Mouse (Mus musculus) hindbrain, embryonic 15.5 days (tissue): Measurements from ENCODE around the gene Arap1. TPM values are rescaled to one million over a fixed set of nuclear protein-coding genes. Genes with fewer than 3 reads are reported as not detected.

ENCODE experiments used
- ATAC-seq: fragments of 200-750 bp; cut with Nextera tagmentation; 2 replicates; pipeline ENCODE4 v1.8.0; 2017; ENCODE audit warnings: low read depth, moderate number of reproducible peaks, moderate TSS enrichment; ENCODE audit not compliant: low FRiP score
- H3K27ac ChIP-seq: fragments of 300-500 bp; sonication (generic); replicated peaks from 2 replicates; pipeline ENCODE4 v1.5.1; 2015; ENCODE audit warnings: mild to moderate bottlenecking, inconsistent platforms
- H3K27me3 ChIP-seq: fragments of 300-500 bp; sonication (generic); 2 replicates; pipeline ENCODE4 v1.6.1; 2015; ENCODE audit warnings: control low read depth, inconsistent platforms
- H3K36me3 ChIP-seq: fragments of 300-500 bp; sonication (generic); 2 replicates; pipeline ENCODE4 v1.6.1; 2015; ENCODE audit warnings: control low read depth, inconsistent platforms
- H3K4me1 ChIP-seq: fragments of 300-500 bp; sonication (generic); replicated peaks from 2 replicates; pipeline ENCODE4 v1.6.1; 2015; ENCODE audit warnings: control low read depth, inconsistent platforms
- H3K4me2 ChIP-seq: fragments of 300-500 bp; sonication (generic); 2 replicates; pipeline ENCODE4 v1.6.1; 2015; ENCODE audit warnings: moderate library complexity, mild to moderate bottlenecking, inconsistent platforms
- H3K4me3 ChIP-seq: fragments of 300-500 bp; sonication (generic); 2 replicates; pipeline ENCODE4 v1.5.1; 2015; ENCODE audit warnings: mild to moderate bottlenecking, inconsistent platforms
- H3K9ac ChIP-seq: fragments of 300-500 bp; sonication (generic); 2 replicates; pipeline ENCODE4 v1.6.1; 2015; ENCODE audit warnings: inconsistent platforms
- H3K9me3 ChIP-seq: fragments of 300-500 bp; sonication (generic); 2 replicates; pipeline ENCODE4 v1.6.1; 2016; ENCODE audit warnings: control low read depth, inconsistent platforms
- WGBS: fragments of 180-500 bp; shearing (Covaris S2); methylation state at CpG from one replicate; pipeline ENCODE4 v1.1.7; 2015; 5-methylcytosine and 5-hydroxymethylcytosine counted together
- polyA plus RNA-seq: library from polyadenylated mRNA; unstranded; fragments of >200 nt; fragmentation: Nextera tagmentation; extraction: Ambion mirVana; gene quantifications from 2 replicates; pipeline ENCODE4 v1.2.1, GENCODE M21; 2015

Gene Arap1
- polyA plus RNA-seq, 1 experiment from 2014 or later = 10.6 TPM

- no peak overlapping the region for H3K4me3 ChIP-seq
- no peaks in the 10 kb centered on the region for H3K4me1 ChIP-seq
- 57% methylated on average over 6 of the region's 6 CpGs for WGBS
- H3K9me3 ChIP-seq = no peaks in the 10 kb centered on the region
- no peak overlapping the region for H3K4me2 ChIP-seq
- no peak overlapping the region for H3K9ac ChIP-seq
- no peak overlapping the region for H3K27ac ChIP-seq
- H3K27me3 ChIP-seq = no peaks in the 10 kb centered on the region
- no peaks in the 10 kb centered on the region for H3K36me3 ChIP-seq
- ATAC-seq = no peak
Observed at GRCm38 (mm10) chr7:101385331-101385733, 37.5 kb downstream of the Arap1 start.

GRCm38 (mm10) chr7:101385866-101386452 lies 38.1 kb downstream of the Arap1 start:
- no peak overlapping the region for H3K9ac ChIP-seq
- H3K9me3 ChIP-seq = no peaks in the 10 kb centered on the region
- H3K27me3 ChIP-seq = no peaks in the 10 kb centered on the region
- no peak overlapping the region for H3K27ac ChIP-seq
- 70% methylated on average over 10 of the region's 10 CpGs for WGBS
- H3K4me2 ChIP-seq = no peak overlapping the region
- no peaks in the 10 kb centered on the region for H3K36me3 ChIP-seq
- no peak overlapping the region for H3K4me3 ChIP-seq
- no peak for ATAC-seq
- H3K4me1 ChIP-seq = no peaks in the 10 kb centered on the region

- no peak overlapping the region for H3K4me2 ChIP-seq
- no peak overlapping the region for H3K9ac ChIP-seq
- H3K4me1 ChIP-seq = peaks cover 3% of the 10 kb centered on the region; the same call in 1 of the 2 replicates
- H3K4me3 ChIP-seq = no peak overlapping the region
- no peak overlapping the region for H3K27ac ChIP-seq
- ATAC-seq = no peak
- no peaks in the 10 kb centered on the region for H3K27me3 ChIP-seq
- no peaks in the 10 kb centered on the region for H3K9me3 ChIP-seq
- H3K36me3 ChIP-seq = no peaks in the 10 kb centered on the region
- 95% methylated on average over 6 of the region's 6 CpGs for WGBS
Observed at GRCm38 (mm10) chr7:101389256-101389655, 41.4 kb downstream of the Arap1 start.

- peak overlapping the region; percentile 11; the same call in 1 of the 2 replicates for H3K27ac ChIP-seq
- ATAC-seq = no peak
- peaks cover 3% of the 10 kb centered on the region; the same call in 1 of the 2 replicates for H3K4me1 ChIP-seq
- H3K27me3 ChIP-seq = no peaks in the 10 kb centered on the region
- H3K9ac ChIP-seq = no peak overlapping the region
- H3K36me3 ChIP-seq = no peaks in the 10 kb centered on the region
- H3K4me3 ChIP-seq = no peak overlapping the region
- WGBS = 81% methylated on average over 4 of the region's 4 CpGs
- no peak overlapping the region for H3K4me2 ChIP-seq
- H3K9me3 ChIP-seq = no peaks in the 10 kb centered on the region
Observed at GRCm38 (mm10) chr7:101391909-101392479, 44.1 kb downstream of the Arap1 start.

GRCm38 (mm10) chr7:101393015-101393414 lies 45.1 kb downstream of the Arap1 start:
- no peaks in the 10 kb centered on the region for H3K27me3 ChIP-seq
- H3K9ac ChIP-seq = no peak overlapping the region
- H3K4me3 ChIP-seq = no peak overlapping the region
- H3K36me3 ChIP-seq = no peaks in the 10 kb centered on the region
- H3K4me2 ChIP-seq = no peak overlapping the region
- H3K9me3 ChIP-seq = no peaks in the 10 kb centered on the region
- H3K4me1 ChIP-seq = peaks cover 3% of the 10 kb centered on the region; the same call in 1 of the 2 replicates
- H3K27ac ChIP-seq = peak overlapping the region; percentile 47; the same call in 1 of the 2 replicates
- no peak for ATAC-seq
- WGBS = 58% methylated on average over 4 of the region's 4 CpGs

- 52% methylated on average over 8 of the region's 8 CpGs for WGBS
- Histone ChIP-seq H3K36me3 (no peaks in the 10 kb centered on the region), H3K4me2 (no peak overlapping the region), H3K27ac (peak overlapping the region; percentile 47; the same call in 1 of the 2 replicates), H3K9me3 (no peaks in the 10 kb centered on the region), H3K4me3 (no peak overlapping the region), H3K9ac (no peak overlapping the region), H3K27me3 (no peaks in the 10 kb centered on the region), H3K4me1 (peaks cover 3% of the 10 kb centered on the region; the same call in 1 of the 2 replicates)
- peak; percentile 27; the same call in 1 of the 2 replicates for ATAC-seq
Observed at GRCm38 (mm10) chr7:101393694-101394504, 46.0 kb downstream of the Arap1 start.

- no peak overlapping the region for H3K4me3 ChIP-seq
- ATAC-seq = no peak
- H3K9ac ChIP-seq = no peak overlapping the region
Observed at GRCm38 (mm10) chr7:101394569-101394968, 46.7 kb downstream of the Arap1 start.

GRCm38 (mm10) chr7:101395471-101395870 lies 47.6 kb downstream of the Arap1 start:
- no peaks in the 10 kb centered on the region for H3K9me3 ChIP-seq
- 72% methylated on average over 2 of the region's 2 CpGs for WGBS
- peaks cover 3% of the 10 kb centered on the region; the same call in 1 of the 2 replicates for H3K4me1 ChIP-seq
- no peak overlapping the region for H3K9ac ChIP-seq
- no peaks in the 10 kb centered on the region for H3K36me3 ChIP-seq
- H3K27me3 ChIP-seq = no peaks in the 10 kb centered on the region
- peak; percentile 9; the same call in 1 of the 2 replicates for ATAC-seq
- no peak overlapping the region for H3K27ac ChIP-seq
- H3K4me3 ChIP-seq = no peak overlapping the region
- H3K4me2 ChIP-seq = no peak overlapping the region

More at GRCm38 (mm10) chr7:101394569-101394968, 46.7 kb downstream of the Arap1 start:
- no peaks in the 10 kb centered on the region for H3K27me3 ChIP-seq
- peaks cover 3% of the 10 kb centered on the region; the same call in 1 of the 2 replicates for H3K4me1 ChIP-seq
- H3K4me2 ChIP-seq = no peak overlapping the region
- no peak overlapping the region for H3K27ac ChIP-seq
- H3K9me3 ChIP-seq = no peaks in the 10 kb centered on the region
- H3K36me3 ChIP-seq = no peaks in the 10 kb centered on the region
- 74% methylated on average over 3 of the region's 3 CpGs for WGBS

GRCm38 (mm10) chr7:101397175-101397574 lies 49.3 kb downstream of the Arap1 start:
- Histone ChIP-seq H3K9me3 (no peaks in the 10 kb centered on the region), H3K4me2 (no peak overlapping the region), H3K36me3 (no peaks in the 10 kb centered on the region), H3K4me3 (no peak overlapping the region), H3K4me1 (peaks cover 3% of the 10 kb centered on the region; the same call in 1 of the 2 replicates), H3K27me3 (no peaks in the 10 kb centered on the region), H3K9ac (no peak overlapping the region), H3K27ac (no peak overlapping the region)
- no peak for ATAC-seq
- 87% methylated on average over 4 of the region's 4 CpGs for WGBS

- Histone ChIP-seq H3K4me3 (no peak overlapping the region), H3K4me2 (no peak overlapping the region), H3K27ac (no peak overlapping the region), H3K9me3 (no peaks in the 10 kb centered on the region), H3K27me3 (no peaks in the 10 kb centered on the region), H3K9ac (no peak overlapping the region), H3K36me3 (no peaks in the 10 kb centered on the region), H3K4me1 (no peaks in the 10 kb centered on the region)
- ATAC-seq = no peak
- 72% methylated on average over 7 of the region's 7 CpGs for WGBS
Observed at GRCm38 (mm10) chr7:101401510-101401909, 53.6 kb downstream of the Arap1 start.

- Histone ChIP-seq H3K27me3 (no peaks in the 10 kb centered on the region), H3K9me3 (no peaks in the 10 kb centered on the region), H3K27ac (no peak overlapping the region), H3K4me2 (no peak overlapping the region), H3K9ac (no peak overlapping the region), H3K4me3 (no peak overlapping the region), H3K4me1 (no peaks in the 10 kb centered on the region), H3K36me3 (no peaks in the 10 kb centered on the region)
- 96% methylated on average over 5 of the region's 5 CpGs for WGBS
- no peak for ATAC-seq
Observed at GRCm38 (mm10) chr7:101403831-101404230, 56.0 kb downstream of the Arap1 start.
